Mouse (Mus musculus) embryonic facial prominence, embryonic 14.5 days (tissue): ENCODE measurements around the gene E2f6. TPM values are rescaled to one million over a fixed set of nuclear protein-coding genes. Genes with fewer than 3 reads are reported as not detected.

Source experiments
- ATAC-seq: fragments of 200-750 bp; cut with Nextera tagmentation; 2 replicates; pipeline ENCODE4 v1.8.0; 2017; ENCODE audit warnings: low read depth, moderate number of reproducible peaks, moderate TSS enrichment
- DNase-seq: peaks from one replicate; pipeline ENCODE4 v3.0.0-alpha.2; 2015; ENCODE audit warnings: low spot score
- H3K27ac ChIP-seq: fragments of 300-500 bp; sonication (generic); replicated peaks from 2 replicates; pipeline ENCODE4 v1.5.1; 2014; ENCODE audit warnings: low read depth, mild to moderate bottlenecking, low read length, moderate library complexity
- H3K27me3 ChIP-seq: fragments of 300-500 bp; sonication (generic); replicated peaks from 2 replicates; pipeline ENCODE4 v1.6.1; 2014; ENCODE audit warnings: low read length; ENCODE audit not compliant: control insufficient read depth, insufficient read depth
- H3K36me3 ChIP-seq: fragments of 300-500 bp; sonication (generic); 2 replicates; pipeline ENCODE4 v1.6.1; 2014; ENCODE audit warnings: low read length, mixed read lengths; ENCODE audit not compliant: control insufficient read depth, insufficient read depth
- H3K4me1 ChIP-seq: fragments of 300-500 bp; sonication (generic); 2 replicates; pipeline ENCODE4 v1.6.1; 2014; ENCODE audit warnings: antibody characterized with exemption, low read length; ENCODE audit not compliant: control insufficient read depth, insufficient read depth
- H3K4me2 ChIP-seq: fragments of 300-500 bp; sonication (generic); 2 replicates; pipeline ENCODE4 v1.6.1; 2014; ENCODE audit warnings: low read depth, mild to moderate bottlenecking, low read length, moderate library complexity, mixed read lengths
- H3K4me3 ChIP-seq: fragments of 300-500 bp; sonication (generic); 2 replicates; pipeline ENCODE4 v1.5.1; 2014; ENCODE audit warnings: low read depth, mild to moderate bottlenecking, low read length
- H3K9ac ChIP-seq: fragments of 300-500 bp; sonication (generic); 2 replicates; pipeline ENCODE4 v1.6.1; 2014; ENCODE audit warnings: low read depth, mild to moderate bottlenecking, low read length, moderate library complexity, mixed read lengths
- H3K9me3 ChIP-seq: fragments of 300-500 bp; sonication (generic); 2 replicates; pipeline ENCODE4 v1.6.1; 2016; ENCODE audit warnings: low read length; ENCODE audit not compliant: control insufficient read depth
- WGBS: fragments of 180-500 bp; shearing (Covaris S2); extraction: QIAGEN DNeasy Blood & Tissue Kit; methylation state at CpG from one replicate; pipeline ENCODE4 v1.1.7; 2014; 5-methylcytosine and 5-hydroxymethylcytosine counted together
- polyA plus RNA-seq: library from polyadenylated mRNA; unstranded; fragments of >200 nt; fragmentation: Nextera tagmentation; extraction: Ambion mirVana; gene quantifications from 2 replicates; pipeline ENCODE4 v1.2.1, GENCODE M21; 2014

The E2f6 gene
- polyA plus RNA-seq, 1 experiment from 2014 or later, result 51.9 TPM

GRCm38 (mm10) chr12:16848501-16848900 is 37.7 kb downstream of the E2f6 start:
- Histone ChIP-seq H3K9ac (no peak overlapping the region), H3K27ac (no peak overlapping the region), H3K4me3 (no peak overlapping the region), H3K27me3 (no peaks in the 10 kb centered on the region), H3K4me2 (no peak overlapping the region), H3K36me3 (no peaks in the 10 kb centered on the region), H3K9me3 (no peaks in the 10 kb centered on the region), H3K4me1 (peaks cover 13% of the 10 kb centered on the region; the same call in 1 of the 2 replicates)
- 69% methylated on average over 2 of the region's 2 CpGs for WGBS
- no peak for ATAC-seq
- no peak for DNase-seq

GRCm38 (mm10) chr12:16849821-16850220 is 39.1 kb downstream of the E2f6 start:
- Histone ChIP-seq H3K27me3 (no peaks in the 10 kb centered on the region), H3K4me1 (peaks cover 10% of the 10 kb centered on the region; the same call in 1 of the 2 replicates), H3K9ac (no peak overlapping the region), H3K4me2 (no peak overlapping the region), H3K4me3 (no peak overlapping the region), H3K27ac (no peak overlapping the region), H3K9me3 (no peaks in the 10 kb centered on the region), H3K36me3 (no peaks in the 10 kb centered on the region)
- 67% methylated on average over 2 of the region's 2 CpGs for WGBS
- ATAC-seq (no peak), DNase-seq (no peak)

DNA sequence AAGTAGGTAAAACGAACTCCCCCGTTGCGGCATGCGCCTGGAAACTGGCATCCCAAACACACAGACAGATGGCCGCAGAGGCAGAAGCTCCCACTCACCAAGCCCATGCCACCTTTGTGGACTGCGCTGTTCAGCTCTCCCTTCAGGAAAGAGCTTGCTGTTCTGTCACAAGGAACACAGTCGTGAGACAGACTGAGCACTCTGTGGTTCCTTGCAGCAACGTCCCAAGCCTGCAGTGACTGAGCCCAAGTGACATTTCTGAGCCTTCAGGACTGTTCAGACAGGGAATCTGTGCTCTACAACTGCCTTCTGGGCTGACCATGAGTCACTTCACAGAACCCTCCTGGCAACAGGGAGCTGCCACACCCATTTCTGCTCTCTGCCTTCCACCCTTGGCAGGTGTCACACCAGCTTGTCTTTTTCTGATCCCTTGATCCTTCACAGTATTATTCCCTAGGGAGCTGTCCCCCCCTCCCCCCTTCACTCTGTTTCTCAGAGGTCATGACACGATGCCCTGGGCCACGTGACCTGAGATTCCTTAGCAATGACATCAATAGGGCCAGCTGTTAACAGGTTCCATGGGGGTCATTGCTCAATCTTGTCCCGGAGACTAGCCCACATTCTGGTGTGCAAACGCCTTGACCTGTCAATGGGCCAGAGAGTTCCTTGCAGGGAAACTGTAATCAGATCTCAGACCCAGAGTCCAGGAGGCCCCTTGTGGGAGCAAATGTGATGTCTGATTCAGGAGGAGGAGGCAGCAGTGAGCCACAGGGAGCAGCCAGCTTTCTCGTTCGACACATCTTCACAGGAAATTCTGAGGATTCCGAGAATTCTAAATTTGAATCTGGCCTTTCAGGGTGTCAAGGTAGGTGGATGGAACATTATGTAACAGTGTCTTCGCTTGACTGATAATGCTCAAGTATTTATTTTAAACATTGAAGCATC is 39.9 kb downstream of the E2f6 start:
- ATAC-seq, result peak; percentile 60; the same call in 1 of the 2 replicates
- H3K9ac ChIP-seq, result no peak overlapping the region
- H3K27me3 ChIP-seq, result no peaks in the 10 kb centered on the region
- DNase-seq, result peak; percentile 42
- no peak overlapping the region for H3K4me3 ChIP-seq
- no peak overlapping the region for H3K27ac ChIP-seq
- WGBS, result 44% methylated on average over 16 of the region's 16 CpGs
- H3K36me3 ChIP-seq, result no peaks in the 10 kb centered on the region
- 0 out of 2 replicates have a peak, but pooled peaks cover 2% of the 10 kb centered on the region for H3K4me1 ChIP-seq
- no peaks in the 10 kb centered on the region for H3K9me3 ChIP-seq
- H3K4me2 ChIP-seq, result no peak overlapping the region

DNA sequence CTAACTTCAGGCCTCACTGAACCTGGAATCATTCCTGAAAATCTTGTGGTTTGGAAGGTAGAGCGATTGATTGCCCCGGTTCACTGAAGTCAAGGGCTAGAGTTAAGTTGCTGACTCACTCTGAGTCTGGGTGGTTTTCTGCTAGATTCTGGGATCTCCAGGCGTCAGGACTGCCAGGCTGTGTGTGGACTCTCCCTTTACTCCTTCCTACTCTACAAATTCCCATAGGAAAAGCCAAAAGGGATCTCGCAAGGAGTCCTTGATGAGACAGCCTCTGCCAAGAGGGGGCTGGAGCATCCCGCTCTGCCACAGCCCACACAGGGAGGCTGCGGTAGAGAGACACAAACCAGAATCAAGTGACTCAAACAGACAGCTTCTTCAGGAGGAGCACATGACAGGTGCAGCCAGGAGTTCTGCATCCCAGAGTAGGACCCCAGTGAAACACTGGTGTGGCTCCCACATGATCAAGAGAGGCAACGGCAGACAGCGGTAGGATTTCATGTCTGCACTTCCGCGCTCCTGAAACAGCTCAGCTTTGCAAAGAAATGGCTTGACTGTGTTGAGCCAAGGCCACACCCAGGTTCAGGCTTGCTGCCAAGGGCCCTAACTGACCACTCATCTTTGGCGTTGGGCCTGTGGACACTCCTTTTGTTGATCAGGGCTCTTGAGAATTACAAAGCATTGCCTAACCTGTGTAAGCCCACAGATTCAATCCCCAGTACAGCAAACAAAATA is 42.8 kb downstream of the E2f6 start:
- 68% methylated on average over 11 of the region's 11 CpGs for WGBS
- 0 out of 2 replicates have a peak, but pooled peaks cover 2% of the 10 kb centered on the region for H3K4me1 ChIP-seq
- no peaks in the 10 kb centered on the region for H3K36me3 ChIP-seq
- H3K4me3 ChIP-seq, result no peak overlapping the region
- ATAC-seq (no peak), DNase-seq (no peak)
- H3K27me3 ChIP-seq, result no peaks in the 10 kb centered on the region
- H3K4me2 ChIP-seq, result no peak overlapping the region
- no peak overlapping the region for H3K9ac ChIP-seq
- no peak overlapping the region for H3K27ac ChIP-seq
- no peaks in the 10 kb centered on the region for H3K9me3 ChIP-seq

GRCm38 (mm10) chr12:16855632-16856305 is 45.0 kb downstream of the E2f6 start:
- peak; percentile 81 for ATAC-seq
- WGBS, result 27% methylated on average over 6 of the region's 6 CpGs
- H3K4me2 ChIP-seq, result no peak overlapping the region

GRCm38 (mm10) chr12:16856306-16856679 is 45.5 kb downstream of the E2f6 start:
- Histone ChIP-seq H3K4me1 (0 out of 2 replicates have a peak, but pooled peaks cover 2% of the 10 kb centered on the region), H3K4me3 (no peak overlapping the region), H3K4me2 (no peak overlapping the region), H3K36me3 (no peaks in the 10 kb centered on the region), H3K27me3 (no peaks in the 10 kb centered on the region), H3K9me3 (no peaks in the 10 kb centered on the region), H3K27ac (no peak overlapping the region), H3K9ac (no peak overlapping the region)
- 48% methylated on average over 2 of the region's 2 CpGs for WGBS
- DNase-seq (no peak), ATAC-seq (no peak)

More at GRCm38 (mm10) chr12:16855632-16856305, 45.0 kb downstream of the E2f6 start:
- no peak overlapping the region for H3K4me3 ChIP-seq
- H3K9me3 ChIP-seq, result no peaks in the 10 kb centered on the region
- DNase-seq, result peak; percentile 69
- H3K9ac ChIP-seq, result no peak overlapping the region
- no peaks in the 10 kb centered on the region for H3K36me3 ChIP-seq
- 0 out of 2 replicates have a peak, but pooled peaks cover 2% of the 10 kb centered on the region for H3K4me1 ChIP-seq
- no peak overlapping the region for H3K27ac ChIP-seq
- no peaks in the 10 kb centered on the region for H3K27me3 ChIP-seq

DNA sequence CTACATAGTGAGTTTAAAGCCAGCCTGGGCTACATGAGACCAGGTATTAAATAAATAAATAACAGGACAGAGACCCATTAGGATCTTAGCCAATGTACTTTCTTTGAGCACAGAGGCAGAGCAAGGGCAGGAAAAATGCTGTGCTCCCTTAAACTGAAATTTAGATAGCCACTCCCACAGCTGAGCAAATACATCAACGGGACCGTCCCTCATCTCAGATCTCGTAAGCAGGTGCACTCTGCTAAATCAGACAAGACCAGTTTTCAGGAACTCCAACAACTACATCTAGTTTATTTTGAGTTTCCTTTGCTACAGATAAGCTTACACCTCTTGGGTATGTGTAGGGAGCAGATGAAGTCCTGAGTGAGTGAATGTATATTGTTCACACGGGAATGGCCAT is 47.3 kb downstream of the E2f6 start:
- 0 out of 2 replicates have a peak, but pooled peaks cover 2% of the 10 kb centered on the region for H3K4me1 ChIP-seq
- H3K4me3 ChIP-seq, result no peak overlapping the region
- no peak overlapping the region for H3K27ac ChIP-seq
- no peak overlapping the region for H3K9ac ChIP-seq
- DNase-seq (no peak), ATAC-seq (no peak)
- no peaks in the 10 kb centered on the region for H3K36me3 ChIP-seq
- no peaks in the 10 kb centered on the region for H3K27me3 ChIP-seq
- H3K4me2 ChIP-seq, result no peak overlapping the region
- WGBS, result 79% methylated on average over 4 of the region's 4 CpGs
- no peaks in the 10 kb centered on the region for H3K9me3 ChIP-seq

- Histone ChIP-seq H3K36me3 (no peaks in the 10 kb centered on the region), H3K4me2 (no peak overlapping the region), H3K9ac (no peak overlapping the region), H3K27ac (no peak overlapping the region), H3K9me3 (no peaks in the 10 kb centered on the region), H3K4me3 (no peak overlapping the region), H3K27me3 (no peaks in the 10 kb centered on the region), H3K4me1 (no peaks in the 10 kb centered on the region)
- ATAC-seq, result no peak
- 83% methylated on average over 2 of the region's 2 CpGs for WGBS
- DNase-seq, result no peak
These were observed 49.0 kb downstream of the E2f6 start for GRCm38 (mm10) chr12:16859781-16860180.
